Mouse (Mus musculus): ENCODE data around the gene Ccl17. TPM values are rescaled to one million over a fixed set of nuclear protein-coding genes. Genes with fewer than 3 reads are reported as not detected.
"Not testable (repeated sequence)": the region's sequence is repeated elsewhere in the genome, so short reads cannot be mapped to it uniquely, and the experiment has no call there.

The Ccl17 gene
- polyA plus RNA-seq, 1 experiment from 2014 or later: 0.30 TPM

DNA sequence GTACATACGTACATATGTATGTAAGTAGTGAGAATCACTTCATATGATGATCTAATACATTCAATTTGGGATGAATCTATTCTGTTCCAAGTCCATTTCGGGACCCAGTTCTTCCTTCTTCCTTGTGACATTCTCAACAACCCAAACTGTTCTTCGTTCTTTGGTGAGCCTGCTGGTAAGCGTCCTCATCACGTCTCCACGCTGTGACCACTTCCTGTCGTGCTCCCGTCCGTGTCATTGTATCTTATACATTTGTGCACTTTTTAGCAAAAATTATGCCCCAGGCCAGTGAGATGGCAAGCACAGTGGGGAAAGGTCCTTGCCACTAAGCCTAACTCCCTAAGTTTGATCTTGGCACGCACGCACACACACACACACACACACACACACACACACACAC lies 7.7 kb downstream of the Ccl17 start:
- no peaks in the 10 kb centered on the region for H3K36me3 ChIP-seq (ENCODE audit: control insufficient read depth, insufficient read depth, low read length)
- 86% methylated on average over 11 of the region's 11 CpGs for WGBS

DNA sequence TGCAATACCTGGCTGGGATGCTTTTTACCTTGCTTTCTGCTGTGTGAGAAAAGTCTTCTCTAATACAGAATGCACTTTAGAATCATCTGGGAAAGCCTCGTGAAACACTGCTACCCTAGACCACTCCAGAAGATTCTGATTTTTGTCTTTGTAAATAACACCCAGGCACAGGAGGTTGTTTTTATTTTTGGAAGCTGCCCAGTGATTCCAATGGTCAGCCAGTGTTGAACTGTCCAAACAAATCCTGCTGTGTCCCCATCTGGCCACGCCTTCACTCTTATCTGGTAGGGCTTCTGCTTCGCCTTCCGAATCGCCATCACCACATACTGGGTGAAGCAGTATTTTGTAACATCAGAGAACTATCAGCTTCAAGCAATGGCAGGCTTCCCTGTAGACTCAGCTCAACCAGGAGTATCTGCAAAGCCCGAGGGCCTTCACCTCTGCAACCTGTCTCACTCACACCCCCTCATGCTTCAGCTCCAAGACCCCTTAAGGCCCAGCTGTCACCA lies 9.5 kb downstream of the Ccl17 start:
- Histone ChIP-seq H3K27ac (ENCODE audit: low read length) (no peak overlapping the region), H3K4me3 (replicated peaks; ENCODE audit: low read length) (no peak overlapping the region), H3K4me2 (ENCODE audit: low read depth, low read length) (no peak overlapping the region), H3K27me3 (ENCODE audit: control insufficient read depth, insufficient read depth, low read length) (no peaks in the 10 kb centered on the region), H3K9me3 (replicated peaks; ENCODE audit: control insufficient read depth, low read length) (no peaks in the 10 kb centered on the region), H3K4me1 (ENCODE audit: control insufficient read depth, insufficient read depth, low read length) (no peaks in the 10 kb centered on the region), H3K36me3 (ENCODE audit: control insufficient read depth, insufficient read depth, low read length) (peaks cover 6% of the 10 kb centered on the region; the same call in 1 of the 2 replicates), H3K9ac (ENCODE audit: low read length) (no peak overlapping the region)
- no peak for ATAC-seq (ENCODE audit: insufficient read depth, low FRiP score)
- 70% methylated on average over 6 of the region's 6 CpGs for WGBS

More for the DNA sequence above, 7.7 kb downstream of the Ccl17 start:
- Histone ChIP-seq H3K4me1 (ENCODE audit: control insufficient read depth, insufficient read depth, low read length) (no peaks in the 10 kb centered on the region), H3K9me3 (replicated peaks; ENCODE audit: control insufficient read depth, low read length) (no peaks in the 10 kb centered on the region), H3K27me3 (ENCODE audit: control insufficient read depth, insufficient read depth, low read length) (no peaks in the 10 kb centered on the region), H3K27ac (ENCODE audit: low read length) (no peak overlapping the region), H3K9ac (ENCODE audit: low read length) (no peak overlapping the region), H3K4me3 (replicated peaks; ENCODE audit: low read length) (no peak overlapping the region), H3K4me2 (ENCODE audit: low read depth, low read length) (no peak overlapping the region)
- ATAC-seq (ENCODE audit: insufficient read depth, low FRiP score): no peak

DNA sequence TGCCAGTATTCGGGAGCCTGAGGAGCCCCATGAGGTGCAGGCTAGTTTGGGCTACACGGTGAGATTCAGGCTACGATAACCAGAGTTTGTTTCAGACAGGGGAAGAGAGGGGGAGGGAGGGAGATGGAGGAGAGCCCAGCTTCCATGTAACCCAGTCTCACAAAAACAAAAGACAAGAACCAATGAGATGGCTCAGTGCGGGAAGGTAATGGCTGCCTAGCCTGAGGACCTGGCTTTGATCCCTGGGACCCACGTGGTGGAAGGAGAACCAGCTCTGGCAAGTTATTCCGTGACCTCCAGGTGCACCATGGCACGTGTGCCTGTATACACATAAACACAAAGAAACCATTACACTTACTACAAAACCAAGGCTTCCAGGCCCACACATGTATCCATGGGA lies 10.3 kb downstream of the Ccl17 start:
- no peaks in the 10 kb centered on the region for H3K4me1 ChIP-seq (ENCODE audit: control insufficient read depth, insufficient read depth, low read length)
- 77% methylated on average over 7 of the region's 7 CpGs for WGBS
- no peaks in the 10 kb centered on the region for H3K9me3 ChIP-seq (replicated peaks; ENCODE audit: control insufficient read depth, low read length)
- no peaks in the 10 kb centered on the region for H3K27me3 ChIP-seq (ENCODE audit: control insufficient read depth, insufficient read depth, low read length)
- no peak overlapping the region for H3K27ac ChIP-seq (ENCODE audit: low read length)
- H3K36me3 ChIP-seq (ENCODE audit: control insufficient read depth, insufficient read depth, low read length): peaks cover 10% of the 10 kb centered on the region; the same call in 1 of the 2 replicates
- H3K9ac ChIP-seq (ENCODE audit: low read length): no peak overlapping the region
- ATAC-seq (ENCODE audit: insufficient read depth, low FRiP score): no peak
- no peak overlapping the region for H3K4me3 ChIP-seq (replicated peaks; ENCODE audit: low read length)
- H3K4me2 ChIP-seq (ENCODE audit: low read depth, low read length): no peak overlapping the region

DNA sequence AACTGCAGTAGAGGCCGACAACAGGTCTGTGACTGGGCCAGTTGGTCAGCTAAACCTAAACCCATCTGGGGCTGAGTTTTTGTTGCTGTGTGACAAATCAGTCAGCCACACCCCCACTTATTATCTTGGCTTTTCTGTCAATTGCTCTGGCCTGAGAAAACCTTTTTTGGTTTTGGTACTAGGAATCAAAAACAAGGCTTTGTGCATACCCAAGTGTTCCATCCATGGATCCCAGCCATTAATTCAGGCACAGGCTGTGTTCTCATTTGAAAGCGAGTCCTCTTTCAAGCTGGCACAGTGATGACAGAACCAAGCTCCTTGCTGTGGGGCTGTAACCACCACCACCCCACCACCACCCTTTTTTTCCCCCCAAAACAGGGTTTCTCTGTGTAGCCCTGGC lies 11.1 kb downstream of the Ccl17 start:
- Histone ChIP-seq H3K27me3 (ENCODE audit: control insufficient read depth, insufficient read depth, low read length) (no peaks in the 10 kb centered on the region), H3K9me3 (replicated peaks; ENCODE audit: control insufficient read depth, low read length) (no peaks in the 10 kb centered on the region), H3K9ac (ENCODE audit: low read length) (no peak overlapping the region), H3K4me3 (replicated peaks; ENCODE audit: low read length) (no peak overlapping the region), H3K27ac (ENCODE audit: low read length) (no peak overlapping the region), H3K4me2 (ENCODE audit: low read depth, low read length) (no peak overlapping the region), H3K36me3 (ENCODE audit: control insufficient read depth, insufficient read depth, low read length) (peaks cover 13% of the 10 kb centered on the region), H3K4me1 (ENCODE audit: control insufficient read depth, insufficient read depth, low read length) (no peaks in the 10 kb centered on the region)
- WGBS: 82% methylated on average over 2 of the region's 2 CpGs
- ATAC-seq (ENCODE audit: insufficient read depth, low FRiP score): no peak

DNA sequence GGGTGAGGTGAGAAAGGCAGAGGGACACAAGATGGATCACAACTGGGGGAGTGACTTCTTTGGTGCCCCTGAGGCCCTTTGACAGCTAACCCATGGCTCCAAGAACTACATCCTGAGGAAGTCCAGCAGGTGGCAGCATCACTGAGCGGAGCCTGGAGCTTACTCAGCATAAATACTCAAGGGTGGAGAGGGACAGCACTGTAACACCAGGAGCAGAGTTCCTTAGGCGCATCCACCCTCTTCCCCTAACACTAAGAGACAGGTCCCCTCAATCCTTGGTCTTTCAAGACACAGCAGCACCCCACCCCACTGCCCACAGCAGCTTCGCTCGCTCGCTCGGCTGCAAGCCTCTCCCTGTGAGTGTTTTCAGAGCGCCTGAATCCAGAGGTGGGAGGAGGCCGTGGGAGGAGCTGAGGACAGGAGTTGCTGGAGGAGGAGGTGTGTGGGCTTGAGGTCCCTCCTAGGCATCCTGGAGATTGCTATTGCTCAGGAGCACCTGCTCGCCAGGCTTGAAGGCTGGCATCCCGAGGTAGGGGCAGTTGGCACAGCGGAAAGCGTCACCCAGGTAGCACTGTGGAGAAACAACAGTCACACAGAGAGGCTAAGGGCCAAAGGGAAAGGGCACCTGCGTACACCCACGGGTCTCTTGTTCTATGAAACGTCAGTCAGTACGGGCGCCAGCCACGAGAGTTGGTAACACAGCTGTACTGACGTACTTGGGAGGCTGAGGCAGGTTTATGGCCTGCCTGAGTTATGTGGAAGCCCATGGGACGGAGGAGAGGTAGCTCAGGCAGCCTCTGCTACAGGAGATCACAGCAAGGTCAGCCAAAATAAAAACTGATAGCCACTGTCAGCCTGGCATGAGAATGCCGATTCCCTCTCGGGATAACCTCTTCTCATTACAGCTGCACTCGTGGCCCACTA lies 12.6 kb downstream of the Ccl17 start:
- Histone ChIP-seq H3K27ac (ENCODE audit: low read length) (no peak overlapping the region), H3K4me2 (ENCODE audit: low read depth, low read length) (no peak overlapping the region), H3K27me3 (ENCODE audit: control insufficient read depth, insufficient read depth, low read length) (no peaks in the 10 kb centered on the region), H3K4me3 (replicated peaks; ENCODE audit: low read length) (no peak overlapping the region), H3K4me1 (ENCODE audit: control insufficient read depth, insufficient read depth, low read length) (no peaks in the 10 kb centered on the region), H3K9me3 (replicated peaks; ENCODE audit: control insufficient read depth, low read length) (no peaks in the 10 kb centered on the region), H3K36me3 (ENCODE audit: control insufficient read depth, insufficient read depth, low read length) (peaks cover 21% of the 10 kb centered on the region), H3K9ac (ENCODE audit: low read length) (no peak overlapping the region)
- WGBS: 79% methylated on average over 23 of the region's 23 CpGs
- peak; percentile 33; the same call in 1 of the 2 replicates for ATAC-seq (ENCODE audit: insufficient read depth, low FRiP score)

DNA sequence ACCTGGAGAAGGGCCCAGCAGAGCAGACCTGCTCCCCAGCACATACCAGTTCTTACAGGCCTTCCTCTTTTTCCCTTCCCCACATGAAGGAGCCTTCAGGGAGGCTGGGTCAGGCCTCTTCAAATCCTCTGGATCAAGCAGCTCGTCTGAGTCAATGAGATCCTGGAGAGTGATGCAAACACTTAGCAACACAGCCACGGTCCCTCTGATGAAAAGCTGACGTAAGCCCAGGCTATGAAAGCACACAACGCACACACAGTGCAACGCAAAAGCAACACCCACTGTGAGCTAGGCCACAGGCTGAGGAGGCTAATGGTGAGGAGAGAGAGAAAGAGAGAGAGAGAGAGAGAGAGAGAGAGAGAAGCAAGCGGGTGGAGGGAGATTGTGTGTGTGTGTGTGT lies 14.9 kb downstream of the Ccl17 start:
- ATAC-seq (ENCODE audit: insufficient read depth, low FRiP score): no peak
- Histone ChIP-seq H3K27me3 (ENCODE audit: control insufficient read depth, insufficient read depth, low read length) (no peaks in the 10 kb centered on the region), H3K4me2 (ENCODE audit: low read depth, low read length) (no peak overlapping the region), H3K36me3 (ENCODE audit: control insufficient read depth, insufficient read depth, low read length) (peaks cover 24% of the 10 kb centered on the region), H3K9me3 (replicated peaks; ENCODE audit: control insufficient read depth, low read length) (no peaks in the 10 kb centered on the region), H3K9ac (ENCODE audit: low read length) (no peak overlapping the region), H3K4me3 (replicated peaks; ENCODE audit: low read length) (no peak overlapping the region), H3K4me1 (ENCODE audit: control insufficient read depth, insufficient read depth, low read length) (no peaks in the 10 kb centered on the region), H3K27ac (ENCODE audit: low read length) (no peak overlapping the region)
- 88% methylated on average over 6 of the region's 6 CpGs for WGBS

GRCm38 (mm10) chr8:94826210-94826609 lies 16.0 kb downstream of the Ccl17 start:
- Histone ChIP-seq H3K27ac (ENCODE audit: low read length) (no peak overlapping the region), H3K27me3 (ENCODE audit: control insufficient read depth, insufficient read depth, low read length) (no peaks in the 10 kb centered on the region), H3K9ac (ENCODE audit: low read length) (no peak overlapping the region), H3K4me1 (ENCODE audit: control insufficient read depth, insufficient read depth, low read length) (no peaks in the 10 kb centered on the region), H3K9me3 (replicated peaks; ENCODE audit: control insufficient read depth, low read length) (no peaks in the 10 kb centered on the region), H3K4me2 (ENCODE audit: low read depth, low read length) (no peak overlapping the region), H3K4me3 (replicated peaks; ENCODE audit: low read length) (no peak overlapping the region), H3K36me3 (ENCODE audit: control insufficient read depth, insufficient read depth, low read length) (peaks cover 31% of the 10 kb centered on the region)
- 95% methylated on average over 5 of the region's 5 CpGs for WGBS
- no peak for ATAC-seq (ENCODE audit: insufficient read depth, low FRiP score)

GRCm38 (mm10) chr8:94828284-94828683 lies 18.0 kb downstream of the Ccl17 start:
- H3K27me3 ChIP-seq (ENCODE audit: control insufficient read depth, insufficient read depth, low read length): no peaks in the 10 kb centered on the region
- no peaks in the 10 kb centered on the region for H3K4me1 ChIP-seq (ENCODE audit: control insufficient read depth, insufficient read depth, low read length)
- H3K9ac ChIP-seq (ENCODE audit: low read length): no peak overlapping the region
- WGBS: 88% methylated on average over 6 of the region's 6 CpGs
- no peak overlapping the region for H3K27ac ChIP-seq (ENCODE audit: low read length)
- ATAC-seq (ENCODE audit: insufficient read depth, low FRiP score): no peak
- H3K36me3 ChIP-seq (ENCODE audit: control insufficient read depth, insufficient read depth, low read length): peaks cover 36% of the 10 kb centered on the region
- no peak overlapping the region for H3K4me3 ChIP-seq (replicated peaks; ENCODE audit: low read length)
- H3K4me2 ChIP-seq (ENCODE audit: low read depth, low read length): no peak overlapping the region
- no peaks in the 10 kb centered on the region for H3K9me3 ChIP-seq (replicated peaks; ENCODE audit: control insufficient read depth, low read length)

- not testable (repeated sequence) for H3K27ac ChIP-seq (ENCODE audit: low read length); H3K9me3 ChIP-seq (replicated peaks; ENCODE audit: control insufficient read depth, low read length); H3K4me3 ChIP-seq (replicated peaks; ENCODE audit: low read length); H3K27me3 ChIP-seq (ENCODE audit: control insufficient read depth, insufficient read depth, low read length); H3K9ac ChIP-seq (ENCODE audit: low read length); H3K4me2 ChIP-seq (ENCODE audit: low read depth, low read length); ATAC-seq (ENCODE audit: insufficient read depth, low FRiP score)
- 62% methylated on average over 7 of the region's 7 CpGs for WGBS
- peaks cover 15% of the 10 kb centered on the region for H3K36me3 ChIP-seq (ENCODE audit: control insufficient read depth, insufficient read depth, low read length)
- H3K4me1 ChIP-seq (ENCODE audit: control insufficient read depth, insufficient read depth, low read length): peaks cover 12% of the 10 kb centered on the region
Measured at GRCm38 (mm10) chr8:94833901-94834405, 23.7 kb downstream of the Ccl17 start.
